Mouse (Mus musculus) thymus, adult 2 months (tissue): ENCODE data around the gene Plac9b.
"Not testable (repeated sequence)": the region's sequence is repeated elsewhere in the genome, so short reads cannot be mapped to it uniquely, and the experiment has no call there.

Source experiments
- CTCF ChIP-seq: fragments of 200-500 bp; IDR thresholded peaks from 2 replicates; pipeline ENCODE4 v1.5.1; 2012; ENCODE audit warnings: mild to moderate bottlenecking, control low read depth, low read length, moderate library complexity, borderline replicate concordance; ENCODE audit not compliant: control insufficient read depth, poor library complexity, insufficient read depth; ENCODE audit errors: extremely low read depth
- POLR2A ChIP-seq: fragments of 200-500 bp; IDR thresholded peaks from 2 replicates; pipeline ENCODE4 v1.6.1; 2012; ENCODE audit warnings: mild to moderate bottlenecking, low read length, control low read depth, moderate library complexity; ENCODE audit not compliant: control insufficient read depth, poor library complexity, insufficient read depth; ENCODE audit errors: extremely low read depth

DNA sequence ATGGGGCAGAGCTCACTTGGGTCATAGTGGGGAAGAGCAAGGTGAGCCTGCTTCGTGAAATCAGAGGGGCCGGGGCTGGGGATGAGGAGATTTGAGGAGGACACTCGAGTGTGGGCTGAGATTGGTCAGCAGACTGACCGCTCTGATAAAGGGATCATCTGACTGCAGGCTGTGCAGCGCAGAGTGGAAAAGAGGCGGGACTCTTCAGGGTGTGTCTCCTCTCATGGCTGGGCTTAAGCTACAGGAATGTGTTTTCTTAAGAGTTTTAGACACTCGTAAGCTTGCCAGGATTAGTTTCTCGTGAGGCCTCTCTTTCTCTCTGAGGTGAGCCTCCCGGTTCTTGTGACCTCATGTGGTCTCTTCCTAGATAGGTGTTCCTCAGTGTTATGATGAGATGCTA lies 21.1 kb downstream of the Plac9b start:
- not testable (repeated sequence) for TF ChIP-seq POLR2A, CTCF
